Mouse (Mus musculus): ENCODE data around the gene Yjefn3.
A peak's percentile ranks its signal among the peaks of the same experiment; 100 is the strongest.
"Not testable (repeated sequence)": the region's sequence is repeated elsewhere in the genome, so short reads cannot be mapped to it uniquely, and the experiment has no call there.

Yjefn3 gene

GRCm38 (mm10) chr8:69902163-69903062, at the start of gene Yjefn3, which contains the start of the genes Tssk6 and Ndufa13:
TSS of gene Yjefn3 (minus strand) at chr8:69902712.
TSS of gene Tssk6 (plus strand) at chr8:69902184.
TSS of gene Ndufa13 (minus strand) at chr8:69902558.
- ATAC-seq (ENCODE audit: insufficient number of reproducible peaks, low FRiP score, low TSS enrichment) = 0 out of 2 replicates have a peak, but pooled peaks have one; percentile 7

GRCm38 (mm10) chr8:69950300-69950699, 47.8 kb upstream of the Yjefn3 start:
- ATAC-seq (ENCODE audit: insufficient number of reproducible peaks, low FRiP score, low TSS enrichment) = no peak

GRCm38 (mm10) chr8:69942495-69942894, 40.0 kb upstream of the Yjefn3 start:
- ATAC-seq (ENCODE audit: insufficient number of reproducible peaks, low FRiP score, low TSS enrichment) = not testable (repeated sequence)

GRCm38 (mm10) chr8:69940386-69940785, 37.9 kb upstream of the Yjefn3 start:
- no peak for ATAC-seq (ENCODE audit: insufficient number of reproducible peaks, low FRiP score, low TSS enrichment)

- ATAC-seq (ENCODE audit: insufficient number of reproducible peaks, low FRiP score, low TSS enrichment) = no peak
Measured at GRCm38 (mm10) chr8:69939633-69940032, 37.1 kb upstream of the Yjefn3 start.

GRCm38 (mm10) chr8:69938245-69938982, 35.9 kb upstream of the Yjefn3 start:
- ATAC-seq (ENCODE audit: insufficient number of reproducible peaks, low FRiP score, low TSS enrichment) = no peak

- no peak for ATAC-seq (ENCODE audit: insufficient number of reproducible peaks, low FRiP score, low TSS enrichment)
Measured at GRCm38 (mm10) chr8:69937466-69937865, 35.0 kb upstream of the Yjefn3 start.

- no peak for ATAC-seq (ENCODE audit: insufficient number of reproducible peaks, low FRiP score, low TSS enrichment)
Measured at GRCm38 (mm10) chr8:69936050-69936794, 33.7 kb upstream of the Yjefn3 start.

GRCm38 (mm10) chr8:69935431-69935830, 32.9 kb upstream of the Yjefn3 start:
- no peak for ATAC-seq (ENCODE audit: insufficient number of reproducible peaks, low FRiP score, low TSS enrichment)

- ATAC-seq (ENCODE audit: insufficient number of reproducible peaks, low FRiP score, low TSS enrichment) = no peak
Measured at GRCm38 (mm10) chr8:69934582-69934981, 32.1 kb upstream of the Yjefn3 start.

GRCm38 (mm10) chr8:69933811-69934210, 31.3 kb upstream of the Yjefn3 start:
- no peak for ATAC-seq (ENCODE audit: insufficient number of reproducible peaks, low FRiP score, low TSS enrichment)

GRCm38 (mm10) chr8:69926901-69927300, 24.4 kb upstream of the Yjefn3 start:
- ATAC-seq (ENCODE audit: insufficient number of reproducible peaks, low FRiP score, low TSS enrichment) = no peak

GRCm38 (mm10) chr8:69923986-69924385, 21.5 kb upstream of the Yjefn3 start:
- no peak for ATAC-seq (ENCODE audit: insufficient number of reproducible peaks, low FRiP score, low TSS enrichment)

- no peak for ATAC-seq (ENCODE audit: insufficient number of reproducible peaks, low FRiP score, low TSS enrichment)
Measured at GRCm38 (mm10) chr8:69921141-69921540, 18.6 kb upstream of the Yjefn3 start.

GRCm38 (mm10) chr8:69919876-69920662, 17.6 kb upstream of the Yjefn3 start:
- no peak for ATAC-seq (ENCODE audit: insufficient number of reproducible peaks, low FRiP score, low TSS enrichment)

GRCm38 (mm10) chr8:69919010-69919409, 16.5 kb upstream of the Yjefn3 start:
- peak; percentile 62; the same call in 1 of the 2 replicates for ATAC-seq (ENCODE audit: insufficient number of reproducible peaks, low FRiP score, low TSS enrichment)

- no peak for ATAC-seq (ENCODE audit: insufficient number of reproducible peaks, low FRiP score, low TSS enrichment)
Measured at GRCm38 (mm10) chr8:69918506-69918905, 16.0 kb upstream of the Yjefn3 start.

GRCm38 (mm10) chr8:69915748-69916147, 13.2 kb upstream of the Yjefn3 start:
- no peak for ATAC-seq (ENCODE audit: insufficient number of reproducible peaks, low FRiP score, low TSS enrichment)

GRCm38 (mm10) chr8:69914526-69914925, 12.0 kb upstream of the Yjefn3 start:
- no peak for ATAC-seq (ENCODE audit: insufficient number of reproducible peaks, low FRiP score, low TSS enrichment)

All from cerebellum, adult (tissue).